Mouse (Mus musculus) megakaryocyte-erythroid progenitor cell, adult 5-6 weeks (primary cell): Measurements from ENCODE around the gene Tcea3. TPM values are rescaled to one million over a fixed set of nuclear protein-coding genes. Genes with fewer than 3 reads are reported as not detected.

ENCODE experiments used
- ATAC-seq: replicated peaks from 2 replicates; pipeline ENCODE4 v1.8.0; 2016; ENCODE audit warnings: mild to moderate bottlenecking, inconsistent platforms; ENCODE audit not compliant: severe bottlenecking, poor library complexity, low FRiP score, low TSS enrichment
- total RNA-seq, 2 experiments: library from RNA; stranded (forward) in 1 of 2; stranded (reverse) in 1 of 2; fragments of 200-1000, 215-1000 nt in 1 of 2; fragments of >200 nt in 1 of 2; fragmentation: Nextera tagmentation in 1 of 2; gene quantifications; 2 replicates each; pipeline ENCODE4 v1.2.3; 2014 to 2017

Tcea3 gene
- total RNA-seq (2014; fragmentation: Nextera tagmentation) (not detected in 2 replicates), total RNA-seq (2017) (not detected in 2 replicates)

DNA sequence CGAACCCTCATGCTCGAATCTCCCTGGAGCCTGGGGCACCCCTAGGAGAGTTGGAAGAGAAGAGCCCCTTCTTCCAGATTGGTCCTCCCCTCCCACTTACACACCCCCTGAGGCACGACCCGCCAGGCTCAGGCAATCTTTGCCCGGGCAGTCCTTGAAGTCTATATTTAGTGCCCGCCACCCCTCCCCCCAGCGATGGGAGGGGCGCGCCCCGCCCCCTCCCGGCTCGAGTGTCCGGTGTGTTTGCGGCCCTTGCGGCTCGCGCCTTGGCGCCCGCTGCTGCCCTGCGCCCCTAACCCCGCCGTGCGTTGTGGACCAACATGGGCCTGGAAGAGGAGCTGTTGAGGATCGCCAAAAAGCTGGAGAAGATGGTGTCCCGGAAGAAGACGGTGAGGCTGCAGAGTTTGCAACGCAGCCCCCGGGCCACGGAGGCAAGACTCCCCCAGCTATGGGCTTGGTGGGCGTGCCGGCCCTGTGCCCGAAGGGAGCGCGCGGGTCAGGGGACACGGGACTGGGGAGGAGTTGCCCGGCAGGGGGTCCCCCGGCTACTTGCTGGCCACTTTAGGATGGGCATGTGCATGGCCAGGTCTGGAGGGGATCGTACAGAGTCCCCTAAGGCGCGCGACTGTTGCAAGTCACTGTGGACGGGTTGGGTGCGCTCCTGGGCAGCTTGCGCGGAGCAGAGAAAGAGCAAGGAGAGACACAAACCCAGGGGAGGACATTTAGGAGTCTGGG, at the start of gene Tcea3:
Gene Tcea3 (plus strand): TSS at position 1 of the 735 bp plus-strand sequence.
- no peak for ATAC-seq

DNA sequence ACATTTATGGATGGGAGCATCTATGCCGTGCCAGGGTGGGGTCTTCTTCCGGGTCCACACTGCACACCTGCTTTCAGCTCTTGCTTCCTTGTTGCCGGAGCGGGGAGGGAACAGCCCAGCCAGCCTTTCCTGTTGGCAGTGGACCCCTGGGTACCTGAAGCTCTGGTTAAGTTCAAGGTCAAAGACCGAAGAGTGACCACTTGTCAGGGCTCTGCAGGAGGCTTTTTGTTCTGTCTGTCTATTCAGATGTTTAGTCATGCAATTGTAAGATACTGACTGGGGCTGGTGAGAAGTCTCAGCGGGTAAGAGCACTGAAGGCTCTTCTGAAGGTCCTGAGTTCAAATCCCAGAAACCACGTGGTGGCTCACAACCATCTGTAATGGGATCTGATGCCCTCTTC, 48.7 kb upstream of the Tcea3 start:
- no peak for ATAC-seq

DNA sequence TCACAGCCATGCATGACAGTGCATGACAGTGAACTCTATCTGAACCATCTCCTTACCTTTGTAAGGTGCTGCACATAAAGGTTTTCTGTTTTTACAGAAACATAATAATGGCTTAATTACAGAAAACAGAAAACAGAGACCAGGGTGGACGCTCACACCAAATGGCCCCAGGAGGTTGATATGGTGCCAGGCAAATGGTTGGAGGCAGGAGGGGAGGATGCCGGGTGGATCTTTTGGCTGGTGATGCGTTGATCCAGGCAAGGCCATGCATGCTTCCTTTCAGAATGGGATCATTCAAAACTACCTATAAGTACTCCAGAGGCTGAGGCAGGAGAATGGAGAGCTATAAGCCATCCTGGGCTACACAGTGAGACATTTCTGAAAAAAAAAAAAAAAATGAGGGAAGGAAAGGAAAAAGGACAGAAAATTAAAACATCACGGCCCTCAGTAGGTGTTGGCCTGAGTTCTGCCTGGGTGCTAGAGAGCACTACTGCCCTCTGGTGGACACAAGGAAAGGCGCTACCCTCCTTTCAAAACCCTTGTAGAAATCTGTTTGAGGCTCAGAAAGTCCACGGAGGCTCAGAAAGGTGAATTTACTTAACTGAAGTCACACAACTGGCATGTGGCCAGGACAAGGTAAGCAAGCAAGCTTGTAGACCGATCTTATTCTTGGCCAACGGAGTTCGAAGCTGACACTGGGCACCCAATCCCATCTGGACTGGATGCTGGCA, 47.8 kb upstream of the Tcea3 start:
- 0 out of 2 replicates have a peak, but pooled peaks have one; percentile 65 for ATAC-seq

DNA sequence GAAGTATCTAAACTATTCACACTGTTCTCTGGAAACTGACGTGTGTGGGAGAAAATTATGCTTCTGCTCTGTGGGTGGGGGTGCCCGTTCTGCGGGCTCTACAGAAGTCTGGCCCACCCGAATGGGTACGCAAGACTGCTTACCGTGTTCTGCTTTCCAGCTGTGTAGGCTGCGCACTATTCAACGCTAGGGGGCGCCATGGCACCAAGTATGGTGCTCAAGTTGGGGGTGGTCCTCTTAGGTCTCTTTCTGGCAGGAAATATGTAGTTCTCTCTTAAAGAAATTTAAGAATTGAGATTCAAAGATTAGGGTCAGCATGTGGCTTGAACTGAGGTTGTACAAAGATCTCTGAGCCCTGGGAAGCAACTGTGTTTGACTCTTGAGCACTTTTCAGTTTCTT, 45.0 kb upstream of the Tcea3 start:
- no peak for ATAC-seq

DNA sequence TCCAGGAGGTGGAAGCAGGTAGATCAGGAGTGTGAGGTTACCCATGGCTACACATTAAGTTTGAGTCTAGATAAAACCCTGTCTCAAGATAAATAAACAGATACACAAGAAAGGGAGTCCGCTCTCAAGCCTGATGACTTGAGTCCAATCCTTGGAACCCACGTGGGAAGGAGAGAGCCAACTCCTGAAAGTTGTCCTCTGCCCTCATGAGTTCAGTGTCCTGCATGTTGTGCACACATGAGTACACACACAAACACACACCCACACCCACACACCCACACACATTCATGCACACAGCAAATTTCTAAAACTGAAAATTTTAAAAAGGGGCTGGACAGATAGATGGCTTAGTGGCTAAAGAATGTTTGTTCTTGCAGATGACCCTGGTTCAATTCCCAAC, 42.8 kb upstream of the Tcea3 start:
- ATAC-seq = no peak

DNA sequence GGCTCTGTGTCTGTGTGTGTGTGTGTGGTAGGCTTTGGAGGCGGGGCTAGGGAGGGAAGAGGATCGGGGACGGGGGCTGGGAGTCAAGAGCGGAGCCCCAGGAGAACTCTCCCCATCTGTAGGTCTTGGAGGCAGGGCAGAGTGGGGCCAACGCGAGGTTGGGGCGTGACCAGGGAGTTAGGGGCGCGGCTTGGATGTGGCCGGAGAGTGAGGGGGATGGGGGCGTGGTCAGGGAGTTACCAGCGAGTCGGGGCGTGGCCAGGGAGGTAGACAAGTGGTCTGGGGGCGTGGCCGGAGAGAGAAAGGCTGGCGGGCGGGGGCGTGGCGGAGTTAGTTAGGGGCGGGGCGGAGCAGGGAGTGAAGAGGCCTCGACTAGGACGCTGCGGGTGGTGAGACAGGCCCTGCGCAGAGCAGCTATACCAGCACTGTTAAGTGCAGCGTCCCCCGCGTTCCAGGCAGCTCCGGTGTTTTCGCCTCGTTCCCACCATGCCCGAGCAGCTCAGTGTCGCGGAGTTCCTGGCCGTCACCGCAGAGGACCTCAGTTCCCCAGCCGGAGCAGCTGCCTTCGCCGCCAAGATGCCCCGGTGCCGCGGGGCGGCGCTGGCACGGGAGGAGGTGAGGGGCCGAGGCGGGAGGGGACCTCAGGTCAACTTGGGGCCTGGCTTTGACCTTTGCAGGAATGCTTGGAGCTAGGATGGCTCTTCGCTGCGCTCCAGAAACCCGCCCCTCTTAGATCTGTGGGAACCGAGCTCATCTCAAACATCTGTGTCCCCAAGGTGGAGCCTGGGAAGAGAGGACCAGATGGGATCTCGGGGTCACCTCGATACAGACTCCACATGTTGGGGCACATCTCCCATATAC, 41.3 kb upstream of the Tcea3 start, which contains the start of gene Asap3:
Gene Asap3 (plus strand): TSS at position 333 of the 861 bp plus-strand sequence.
- ATAC-seq = peak; percentile 89

DNA sequence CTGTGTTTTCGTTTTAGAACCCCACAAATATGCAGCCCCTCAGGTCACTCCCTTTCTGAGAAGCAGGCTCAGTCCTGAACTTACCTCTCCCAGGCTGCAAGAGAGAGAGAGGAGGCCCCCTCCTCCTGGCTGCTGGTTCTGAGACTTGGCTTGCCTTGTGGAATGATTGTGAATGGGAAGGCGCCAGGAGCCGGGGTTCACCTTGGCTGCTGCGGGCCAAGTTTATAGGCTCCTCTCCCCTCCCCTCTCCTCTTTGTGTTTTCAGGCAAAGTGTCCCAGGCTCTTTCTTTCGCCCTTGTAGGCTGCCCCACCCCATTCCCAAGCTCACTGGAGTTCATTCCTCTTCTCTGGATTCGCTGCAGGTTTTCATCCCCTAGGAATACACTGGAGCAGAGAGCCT, 40.6 kb upstream of the Tcea3 start:
- no peak for ATAC-seq

DNA sequence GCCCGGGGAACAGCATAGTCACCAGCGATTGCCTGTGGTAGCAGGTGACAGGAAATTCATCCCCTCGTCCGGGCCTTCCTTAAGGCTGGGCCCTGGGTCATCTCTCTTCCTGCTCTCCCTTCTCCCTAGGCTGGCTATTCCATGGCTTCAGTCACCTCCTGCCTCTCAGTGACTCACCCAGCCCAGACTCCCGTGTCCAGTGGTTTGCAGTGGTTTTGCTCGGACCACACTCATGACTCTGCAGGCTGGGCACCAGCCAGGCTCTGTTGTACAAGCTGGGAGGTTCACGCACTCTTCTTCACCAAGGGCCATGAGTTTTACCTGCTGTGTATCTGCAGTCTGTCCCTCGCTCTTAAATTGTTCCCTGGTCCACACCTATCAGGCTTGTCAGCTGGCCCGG, 36.6 kb upstream of the Tcea3 start:
- ATAC-seq = no peak

DNA sequence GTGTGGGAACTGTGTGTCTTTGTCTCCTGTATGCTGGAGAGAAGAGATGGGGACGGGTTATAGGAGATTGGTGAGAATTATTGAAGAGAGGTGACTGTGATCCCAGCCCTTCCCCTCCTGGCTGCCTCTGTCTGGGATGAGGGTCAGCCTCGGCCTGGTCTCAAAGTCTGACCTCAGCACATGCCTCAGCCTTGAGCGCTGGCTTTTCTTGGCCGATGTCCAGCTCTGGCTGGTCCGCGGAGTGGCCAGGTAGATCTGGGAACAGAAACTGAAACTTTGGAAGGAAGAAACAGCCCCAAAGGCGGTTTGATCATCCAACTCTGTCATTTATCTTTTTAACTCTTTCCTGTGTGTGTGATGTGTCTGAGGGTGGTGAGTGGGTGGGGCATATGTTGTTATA, 33.9 kb upstream of the Tcea3 start:
- no peak for ATAC-seq

DNA sequence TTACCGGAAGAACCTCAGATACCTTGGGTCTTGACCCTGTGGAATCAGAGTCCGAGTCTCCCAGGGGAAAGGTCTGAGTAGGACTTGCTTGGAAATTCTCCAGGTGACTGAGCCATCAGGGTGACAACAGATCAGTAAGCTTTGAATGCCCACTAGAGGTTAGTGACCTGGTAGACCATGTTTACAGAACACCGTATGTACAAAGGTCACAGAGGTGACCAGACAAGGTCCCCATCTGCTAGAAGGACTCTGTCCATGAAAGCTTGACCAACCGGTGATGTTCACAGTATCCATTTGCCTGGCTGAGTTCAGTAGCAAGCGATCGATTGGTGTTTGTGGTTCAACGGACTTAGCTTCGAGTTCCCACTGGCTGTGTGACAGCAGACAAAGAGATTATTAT, 32.7 kb upstream of the Tcea3 start:
- no peak for ATAC-seq

DNA sequence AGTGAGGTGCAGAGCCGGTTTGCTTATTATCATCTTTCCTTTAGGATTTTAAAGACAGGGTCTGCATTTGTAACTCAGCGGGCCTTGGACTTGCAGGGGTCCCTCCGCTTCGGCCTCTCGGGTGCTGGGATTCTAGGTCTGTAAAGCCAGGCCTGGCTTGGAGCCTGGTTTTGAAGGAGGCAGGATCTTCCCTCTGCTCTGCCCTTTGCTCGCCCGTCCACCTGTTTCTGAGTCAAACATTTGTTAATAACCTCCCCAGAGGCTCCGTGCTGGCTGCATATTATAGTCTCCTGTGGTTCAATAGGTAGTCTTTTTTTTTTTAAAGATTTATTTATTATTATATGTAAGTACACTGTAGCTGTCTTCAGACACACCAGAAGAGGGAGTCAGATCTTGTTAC, 32.0 kb upstream of the Tcea3 start:
- ATAC-seq = no peak

DNA sequence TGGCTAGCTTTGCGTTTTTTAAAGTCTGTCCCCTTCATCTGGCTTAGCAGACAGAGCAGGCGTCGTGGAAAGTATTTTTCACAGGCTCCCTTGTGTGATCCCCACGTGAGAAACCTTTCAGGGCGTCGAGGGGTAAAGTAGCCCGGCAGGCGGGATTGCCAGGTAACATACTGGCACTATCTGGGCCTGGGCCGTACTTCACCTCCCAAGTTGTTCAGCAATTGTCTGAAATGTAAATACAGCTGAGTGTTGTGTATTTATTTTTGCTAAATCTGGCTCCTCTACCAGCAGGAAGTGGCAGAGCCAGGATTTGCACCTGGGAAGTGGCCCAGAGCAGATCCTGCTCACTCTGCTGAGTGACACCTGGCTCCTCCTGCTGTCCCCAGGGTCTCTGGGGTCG, 30.5 kb upstream of the Tcea3 start:
- ATAC-seq = no peak

DNA sequence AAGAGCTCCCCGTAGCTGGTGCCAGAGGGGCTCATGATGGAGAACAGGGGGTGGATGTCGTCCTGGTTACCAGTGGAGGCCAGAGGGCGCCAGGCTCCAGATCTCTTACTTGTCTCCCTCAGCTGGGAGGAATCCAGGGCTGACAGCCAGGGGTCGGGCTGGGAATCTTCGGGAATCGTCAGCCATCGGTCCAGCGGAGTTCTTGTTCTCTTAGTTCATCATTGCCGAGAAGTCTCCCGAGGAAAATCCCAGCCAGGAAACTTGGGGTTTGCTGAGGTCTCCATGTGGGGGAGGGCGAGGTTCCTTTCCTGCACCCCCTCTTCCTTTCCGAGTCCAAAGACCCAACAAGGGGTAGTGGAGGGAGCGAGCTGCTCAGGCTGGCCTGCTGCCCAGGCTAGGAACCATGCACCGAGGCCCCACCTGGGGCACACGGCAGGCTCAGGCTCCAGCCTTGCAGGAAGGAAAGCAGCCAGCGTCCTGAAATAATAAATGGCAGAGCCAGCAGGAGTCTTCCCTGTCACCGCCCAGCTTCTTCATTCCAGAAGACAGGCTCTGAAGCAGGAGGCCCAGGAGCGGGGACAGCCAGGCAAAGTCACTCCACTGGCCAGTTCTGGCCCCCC, 28.8 kb upstream of the Tcea3 start:
- no peak for ATAC-seq

DNA sequence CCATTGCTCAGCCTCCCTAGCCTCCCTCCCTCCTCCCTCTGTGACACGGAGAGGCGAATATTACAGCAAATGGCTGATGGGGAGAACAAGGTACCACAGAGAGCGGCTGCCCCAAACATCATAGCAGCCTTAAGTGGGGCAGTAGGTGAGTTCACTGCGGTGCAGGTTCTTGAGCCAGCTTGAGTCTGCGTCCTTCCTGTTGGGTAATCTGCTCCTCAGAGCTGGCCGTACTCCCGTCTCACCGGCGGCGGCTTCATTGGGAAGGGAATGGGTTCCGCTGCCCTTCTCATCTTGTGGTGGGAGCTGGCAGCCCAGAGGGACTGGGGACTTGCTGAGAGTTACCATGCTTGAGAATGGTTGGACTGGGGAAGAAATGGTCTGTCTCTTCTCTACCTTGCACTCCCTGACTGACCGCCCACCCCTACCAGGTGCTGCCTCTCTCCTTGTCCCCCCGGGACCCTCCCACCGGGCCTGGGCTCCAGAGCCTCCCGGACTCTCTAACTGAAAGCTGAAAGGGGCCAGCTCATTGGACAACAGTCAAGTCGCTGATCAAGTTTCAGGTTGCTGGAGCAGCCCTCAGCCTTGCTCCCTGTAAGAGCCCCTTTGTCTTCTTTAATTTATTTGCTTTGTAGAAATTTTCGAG, 27.3 kb upstream of the Tcea3 start:
- ATAC-seq = no peak

DNA sequence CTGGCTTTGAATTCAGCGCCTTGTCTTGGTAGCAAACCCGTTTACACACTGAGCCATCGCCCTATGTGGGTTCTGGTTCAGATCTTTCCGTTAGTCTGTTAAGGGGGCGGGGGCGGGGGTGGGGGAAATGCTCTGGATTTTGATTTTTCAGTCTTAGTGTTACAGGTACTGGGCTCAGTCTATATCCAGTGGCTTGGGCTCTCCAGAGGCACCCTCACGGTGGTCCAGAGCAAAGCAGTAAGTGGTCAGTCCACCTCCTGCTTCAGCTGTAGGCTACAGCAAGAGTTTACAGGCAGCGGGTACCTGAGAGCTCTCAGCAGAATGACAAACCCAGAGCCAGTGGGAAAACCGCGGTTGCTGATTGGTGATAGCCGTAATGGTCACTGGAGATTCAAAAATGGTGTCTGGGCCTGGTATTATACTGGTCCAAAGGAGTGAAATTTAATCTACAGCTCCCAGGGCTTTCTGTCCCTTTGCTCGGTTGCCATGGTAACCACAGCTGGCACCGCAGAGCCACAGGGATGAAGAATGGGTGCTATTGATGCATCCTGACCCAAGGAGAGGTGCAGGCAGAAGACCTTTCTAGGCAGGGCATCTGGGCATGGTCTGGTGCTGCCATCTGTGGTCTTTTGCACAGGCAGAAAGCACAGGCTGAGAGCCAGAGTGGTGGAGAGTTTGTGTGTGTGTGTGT, 23.8 kb upstream of the Tcea3 start:
- ATAC-seq = no peak

DNA sequence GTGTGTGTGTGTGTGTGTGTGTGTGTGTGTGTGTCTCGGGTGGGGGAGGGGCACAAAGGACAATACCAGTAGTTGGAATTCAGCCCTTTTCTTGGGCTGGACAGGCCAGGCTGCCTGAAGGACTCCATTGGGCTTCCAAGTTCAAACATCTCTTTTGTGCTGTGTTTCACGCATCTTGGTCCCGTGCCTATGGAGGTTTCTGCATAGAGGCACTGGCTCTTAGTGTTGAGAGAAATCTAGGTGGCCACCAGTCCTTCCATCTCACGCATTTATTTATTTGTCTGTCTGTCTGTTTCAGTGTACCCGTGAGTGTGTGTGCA, 23.3 kb upstream of the Tcea3 start:
- no peak for ATAC-seq

DNA sequence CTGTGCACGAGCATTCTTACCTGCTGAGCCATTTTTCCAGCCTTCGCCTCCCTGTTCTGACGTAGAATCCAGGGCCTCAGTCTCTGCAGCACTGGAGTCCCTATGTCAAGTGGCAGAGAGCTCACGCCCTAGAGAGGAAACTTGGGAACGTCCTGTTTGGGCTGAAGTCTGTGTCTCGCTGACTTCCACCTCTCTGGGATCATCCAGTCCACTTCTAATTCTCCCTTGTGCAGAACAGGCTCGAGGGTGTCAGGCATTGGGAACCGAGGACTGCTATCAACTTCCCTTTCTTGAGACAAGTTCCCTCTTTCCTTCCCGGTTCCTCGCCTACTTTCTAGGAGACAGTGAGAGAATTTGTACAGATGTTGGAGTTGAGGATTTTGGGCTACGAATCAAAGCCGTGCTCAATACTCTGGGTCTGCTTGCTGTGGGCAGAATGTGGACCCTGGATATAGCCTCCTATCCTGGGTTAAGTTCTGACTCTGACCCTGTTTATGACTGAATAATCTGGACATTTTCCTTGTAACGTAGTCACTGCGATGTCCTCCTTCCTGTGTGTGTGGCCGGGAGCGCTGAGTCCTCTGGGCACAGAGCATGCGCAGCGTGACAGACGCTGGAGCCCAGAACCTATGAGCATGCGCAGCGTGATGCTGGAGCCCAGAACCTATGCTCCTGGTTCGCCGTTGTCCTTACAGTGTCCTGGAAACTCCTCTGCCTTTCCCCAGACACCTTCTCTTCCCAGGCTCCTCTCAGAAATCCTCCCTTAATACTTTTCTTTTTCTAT, 22.7 kb upstream of the Tcea3 start:
- no peak for ATAC-seq

DNA sequence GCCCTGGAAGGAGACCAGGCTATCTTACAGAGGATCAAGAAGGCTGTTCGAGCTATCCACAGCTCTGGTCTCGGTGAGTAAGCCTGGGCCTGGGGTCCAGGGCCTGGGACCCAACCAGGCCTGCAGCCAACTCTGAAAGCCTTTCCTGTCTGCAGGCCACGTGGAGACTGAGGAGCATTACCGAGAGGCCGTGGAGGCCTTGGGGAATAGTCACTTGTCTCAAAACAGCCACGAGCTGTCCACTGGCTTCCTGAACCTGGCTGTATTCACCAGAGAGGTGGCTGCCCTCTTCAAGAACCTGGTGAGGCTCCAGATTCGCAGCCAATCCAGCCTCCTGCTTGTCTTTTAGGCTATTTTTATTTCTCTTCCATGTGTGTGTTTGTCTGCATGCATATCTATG, 20.1 kb upstream of the Tcea3 start:
- ATAC-seq = no peak
